Mouse (Mus musculus): ENCODE results near the gene Ddx54.

GRCm38 (mm10) chr5:120673626-120674025, 61.1 kb downstream of the Ddx54 start:
- 0 out of 2 replicates have a peak, but pooled peaks have one; percentile 7 for TF ChIP-seq EP300 (IDR thresholded peaks at IDR 0.05; ENCODE audit: insufficient read depth, low read depth, low read length)
- TF ChIP-seq POLR2A (IDR thresholded peaks at IDR 0.05; ENCODE audit: insufficient read depth, low read length): no peak

All from ES-Bruce4 (cell line).